Mouse (Mus musculus) lung, embryonic 15.5 days (tissue): ENCODE results near the gene C7. TPM values are rescaled to one million over a fixed set of nuclear protein-coding genes. Genes with fewer than 3 reads are reported as not detected.
"Not testable (repeated sequence)": the region's sequence is repeated elsewhere in the genome, so short reads cannot be mapped to it uniquely, and the experiment has no call there.

Experiments used
- ATAC-seq: fragments of 200-750 bp; cut with Nextera tagmentation; 2 replicates; pipeline ENCODE4 v1.8.0; 2017; ENCODE audit warnings: moderate number of reproducible peaks, borderline replicate concordance; ENCODE audit not compliant: low FRiP score, low TSS enrichment; ENCODE audit errors: extremely low read depth
- H3K27ac ChIP-seq: fragments of 300-500 bp; sonication (generic); 2 replicates; pipeline ENCODE4 v1.5.1; 2015; ENCODE audit warnings: moderate library complexity, mild to moderate bottlenecking, inconsistent platforms
- H3K27me3 ChIP-seq: fragments of 300-500 bp; sonication (generic); 2 replicates; pipeline ENCODE4 v1.6.1; 2015; ENCODE audit warnings: inconsistent platforms
- H3K36me3 ChIP-seq: fragments of 300-500 bp; sonication (generic); 2 replicates; pipeline ENCODE4 v1.6.1; 2015; ENCODE audit warnings: inconsistent platforms
- H3K4me1 ChIP-seq: fragments of 300-500 bp; sonication (generic); 2 replicates; pipeline ENCODE4 v1.6.1; 2015; ENCODE audit warnings: inconsistent platforms
- H3K4me2 ChIP-seq: fragments of 300-500 bp; sonication (generic); 2 replicates; pipeline ENCODE4 v1.6.1; 2015; ENCODE audit warnings: inconsistent platforms, mild to moderate bottlenecking, moderate library complexity
- H3K4me3 ChIP-seq: fragments of 300-500 bp; sonication (generic); 2 replicates; pipeline ENCODE4 v1.5.1; 2015; ENCODE audit warnings: mild to moderate bottlenecking, inconsistent platforms
- H3K9ac ChIP-seq: fragments of 300-500 bp; sonication (generic); 2 replicates; pipeline ENCODE4 v1.6.1; 2015; ENCODE audit warnings: inconsistent platforms
- H3K9me3 ChIP-seq: fragments of 300-500 bp; sonication (generic); 2 replicates; pipeline ENCODE4 v1.6.1; 2016; ENCODE audit warnings: inconsistent platforms
- WGBS: fragments of 180-500 bp; shearing (Covaris S2); methylation state at CpG from one replicate; pipeline ENCODE4 v1.1.7; 2015; 5-methylcytosine and 5-hydroxymethylcytosine counted together
- polyA plus RNA-seq: library from polyadenylated mRNA; unstranded; fragments of >200 nt; fragmentation: Nextera tagmentation; extraction: Ambion mirVana; gene quantifications from 2 replicates; pipeline ENCODE4 v1.2.1, GENCODE M21; 2015

C7 gene
- polyA plus RNA-seq, 1 experiment from 2014 or later = 0.12 TPM

GRCm38 (mm10) chr15:5086162-5086561 is 22.6 kb upstream of the C7 start:
- no peak overlapping the region for H3K27ac ChIP-seq
- H3K4me1 ChIP-seq = no peaks in the 10 kb centered on the region
- no peaks in the 10 kb centered on the region for H3K9me3 ChIP-seq
- WGBS = 18% methylated on average over 2 of the region's 2 CpGs
- no peak overlapping the region for H3K4me3 ChIP-seq
- H3K36me3 ChIP-seq = no peaks in the 10 kb centered on the region
- H3K9ac ChIP-seq = no peak overlapping the region
- no peaks in the 10 kb centered on the region for H3K27me3 ChIP-seq
- no peak for ATAC-seq
- H3K4me2 ChIP-seq = no peak overlapping the region

GRCm38 (mm10) chr15:5081235-5081634 is 17.7 kb upstream of the C7 start:
- Histone ChIP-seq H3K9me3 (no peaks in the 10 kb centered on the region), H3K9ac (no peak overlapping the region), H3K4me1 (no peaks in the 10 kb centered on the region), H3K4me3 (no peak overlapping the region), H3K27ac (no peak overlapping the region), H3K36me3 (no peaks in the 10 kb centered on the region), H3K27me3 (no peaks in the 10 kb centered on the region), H3K4me2 (no peak overlapping the region)
- no peak for ATAC-seq
- WGBS = 57% methylated on average over 1 of the region's 1 CpGs

DNA sequence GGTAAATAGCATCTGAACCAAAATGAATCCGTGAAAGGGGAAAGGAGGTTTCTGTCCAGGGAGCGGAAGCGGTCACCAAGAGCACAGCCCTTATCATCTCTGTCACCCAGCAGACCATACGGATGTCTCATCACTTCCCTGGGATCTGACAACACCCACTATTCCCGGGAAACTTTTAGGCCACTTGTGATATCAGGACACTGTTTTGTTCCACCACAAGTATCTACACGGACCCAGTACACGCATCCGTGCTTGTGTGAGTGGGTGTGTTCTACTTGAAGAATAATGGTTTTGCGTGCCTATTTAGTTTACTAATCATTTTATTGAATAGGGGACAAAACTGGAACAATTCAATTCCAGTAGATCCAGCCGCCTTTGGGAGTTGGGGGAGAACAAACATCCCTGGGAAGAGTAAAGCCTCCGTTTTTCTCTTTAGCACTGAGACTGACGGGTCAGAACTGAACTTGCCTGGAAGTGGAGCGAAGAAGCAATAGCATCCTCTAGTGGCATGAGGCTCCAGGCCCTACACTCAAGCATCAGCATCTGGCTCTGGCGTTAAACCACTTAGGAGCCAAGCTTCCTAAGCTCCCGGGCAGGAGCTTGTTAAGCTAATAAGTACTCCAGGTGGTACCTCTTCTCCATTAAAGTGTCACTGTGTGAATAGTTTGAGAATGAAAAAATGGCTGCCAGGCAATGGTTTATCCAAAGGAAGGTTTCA is 5.4 kb upstream of the C7 start:
- H3K27me3 ChIP-seq = no peaks in the 10 kb centered on the region
- no peak overlapping the region for H3K27ac ChIP-seq
- H3K9ac ChIP-seq = no peak overlapping the region
- no peak overlapping the region for H3K4me2 ChIP-seq
- H3K4me3 ChIP-seq = no peak overlapping the region
- H3K36me3 ChIP-seq = no peaks in the 10 kb centered on the region
- no peak for ATAC-seq
- no peaks in the 10 kb centered on the region for H3K9me3 ChIP-seq
- WGBS = 44% methylated on average over 15 of the region's 15 CpGs
- no peaks in the 10 kb centered on the region for H3K4me1 ChIP-seq

- Histone ChIP-seq H3K4me1 (peaks cover 5% of the 10 kb centered on the region; the same call in 1 of the 2 replicates), H3K36me3 (no peaks in the 10 kb centered on the region), H3K9me3 (no peaks in the 10 kb centered on the region), H3K27ac (no peak overlapping the region), H3K9ac (no peak overlapping the region), H3K27me3 (no peaks in the 10 kb centered on the region), H3K4me2 (no peak overlapping the region), H3K4me3 (no peak overlapping the region)
- ATAC-seq = no peak
- 23% methylated on average over 11 of the region's 11 CpGs for WGBS
Observed at GRCm38 (mm10) chr15:5045560-5046284, 17.8 kb downstream of the C7 start.

GRCm38 (mm10) chr15:5029256-5029655 is 34.3 kb downstream of the C7 start:
- 84% methylated on average over 4 of the region's 4 CpGs for WGBS
- Histone ChIP-seq H3K27me3 (no peaks in the 10 kb centered on the region), H3K9me3 (no peaks in the 10 kb centered on the region), H3K27ac (no peak overlapping the region), H3K4me2 (no peak overlapping the region), H3K4me3 (no peak overlapping the region), H3K4me1 (no peaks in the 10 kb centered on the region), H3K36me3 (no peaks in the 10 kb centered on the region), H3K9ac (no peak overlapping the region)
- ATAC-seq = no peak

GRCm38 (mm10) chr15:5023479-5024265 is 39.9 kb downstream of the C7 start:
- not testable (repeated sequence) for H3K4me3 ChIP-seq, H3K27ac ChIP-seq, H3K4me2 ChIP-seq, H3K36me3 ChIP-seq, H3K9me3 ChIP-seq, ATAC-seq, H3K27me3 ChIP-seq, H3K9ac ChIP-seq, H3K4me1 ChIP-seq
- whole genome bisulfite sequencing = 90% methylated on average over 14 of the region's 14 CpGs

DNA sequence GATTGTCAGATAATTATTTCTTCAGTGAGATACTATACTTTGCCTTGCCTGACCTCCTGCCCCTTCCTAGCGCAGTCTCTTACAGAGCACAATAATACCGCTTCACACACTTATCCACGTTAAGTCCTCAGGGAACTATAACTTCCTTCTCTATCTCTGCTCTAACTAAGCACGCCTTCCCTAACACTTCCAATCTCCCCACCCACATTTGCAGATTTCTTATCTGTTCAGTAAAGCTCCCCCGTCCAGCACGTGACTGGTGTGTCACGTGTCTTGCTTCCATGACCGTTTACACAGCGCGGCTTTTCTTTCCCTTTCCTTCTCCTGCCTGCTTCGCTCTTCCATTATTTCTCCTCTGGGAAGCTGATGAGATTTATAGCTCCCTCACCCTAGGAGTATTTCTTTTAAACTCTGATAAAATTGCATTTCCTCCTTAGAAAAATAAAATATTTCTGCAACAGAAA is 53.9 kb downstream of the C7 start:
- ATAC-seq = no peak
- H3K9ac ChIP-seq = no peak overlapping the region
- H3K27ac ChIP-seq = no peak overlapping the region
- H3K27me3 ChIP-seq = no peaks in the 10 kb centered on the region
- 55% methylated on average over 11 of the region's 11 CpGs for WGBS
- H3K4me1 ChIP-seq = no peaks in the 10 kb centered on the region
- H3K9me3 ChIP-seq = no peaks in the 10 kb centered on the region
- H3K4me2 ChIP-seq = no peak overlapping the region
- no peak overlapping the region for H3K4me3 ChIP-seq
- H3K36me3 ChIP-seq = no peaks in the 10 kb centered on the region

DNA sequence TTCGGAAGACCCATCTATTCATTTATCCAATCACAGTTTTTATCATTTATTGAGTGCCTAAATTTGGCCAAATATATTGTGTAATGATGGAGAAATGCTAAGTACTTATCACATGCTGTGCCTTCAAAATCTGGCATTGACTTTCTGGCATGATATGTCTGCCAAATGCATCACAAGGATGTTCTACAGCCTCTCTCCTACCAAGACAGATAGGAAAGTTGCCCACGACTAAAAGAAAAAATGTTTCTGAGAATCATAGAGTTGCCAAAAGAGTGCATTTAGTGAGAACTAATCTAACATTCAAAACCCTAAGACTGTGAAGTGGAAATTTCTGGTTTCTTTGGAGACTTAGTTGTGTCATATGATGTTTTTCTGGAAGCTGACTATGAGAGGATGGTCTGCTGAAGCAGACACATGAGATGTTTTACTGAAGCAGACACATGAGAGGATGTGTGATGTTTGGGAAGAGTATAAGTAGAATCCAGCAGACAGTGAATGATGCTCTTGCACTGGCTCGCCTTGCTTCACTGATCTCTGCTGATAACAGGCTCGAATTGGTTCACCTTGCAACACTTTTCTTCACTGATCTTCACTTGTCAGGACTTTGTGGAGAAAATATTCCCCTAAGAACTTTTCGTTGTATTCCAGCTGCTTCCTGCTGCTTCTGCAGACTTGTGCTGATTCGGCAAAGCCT is 59.9 kb downstream of the C7 start:
- Histone ChIP-seq H3K27ac (no peak overlapping the region), H3K9me3 (no peaks in the 10 kb centered on the region), H3K4me2 (no peak overlapping the region), H3K36me3 (no peaks in the 10 kb centered on the region), H3K9ac (no peak overlapping the region), H3K4me1 (no peaks in the 10 kb centered on the region), H3K27me3 (no peaks in the 10 kb centered on the region), H3K4me3 (no peak overlapping the region)
- 76% methylated on average over 6 of the region's 6 CpGs for WGBS
- no peak for ATAC-seq

DNA sequence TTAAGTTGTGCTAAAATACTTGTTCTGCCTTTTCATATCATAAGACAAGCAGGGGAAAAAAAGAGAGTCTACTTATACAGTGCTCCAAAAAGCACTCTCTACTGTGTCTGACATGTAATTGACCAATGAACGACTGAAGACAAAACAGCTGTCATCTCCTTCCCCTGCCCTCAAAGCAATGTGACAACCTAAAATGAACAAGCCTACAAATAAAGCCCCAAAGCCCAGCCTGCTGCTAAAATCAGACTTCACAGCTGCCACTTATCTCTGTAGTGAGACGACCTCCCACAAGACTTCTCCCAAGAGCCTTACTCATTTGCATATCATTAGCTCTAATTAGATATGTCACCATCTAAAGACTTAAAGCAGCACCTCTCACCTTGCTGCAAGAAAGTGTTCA is 60.6 kb downstream of the C7 start:
- Histone ChIP-seq H3K36me3 (no peaks in the 10 kb centered on the region), H3K4me1 (no peaks in the 10 kb centered on the region), H3K4me2 (no peak overlapping the region), H3K9me3 (no peaks in the 10 kb centered on the region), H3K27me3 (no peaks in the 10 kb centered on the region), H3K4me3 (no peak overlapping the region), H3K27ac (no peak overlapping the region), H3K9ac (no peak overlapping the region)
- WGBS = 41% methylated on average over 2 of the region's 2 CpGs
- ATAC-seq = no peak

DNA sequence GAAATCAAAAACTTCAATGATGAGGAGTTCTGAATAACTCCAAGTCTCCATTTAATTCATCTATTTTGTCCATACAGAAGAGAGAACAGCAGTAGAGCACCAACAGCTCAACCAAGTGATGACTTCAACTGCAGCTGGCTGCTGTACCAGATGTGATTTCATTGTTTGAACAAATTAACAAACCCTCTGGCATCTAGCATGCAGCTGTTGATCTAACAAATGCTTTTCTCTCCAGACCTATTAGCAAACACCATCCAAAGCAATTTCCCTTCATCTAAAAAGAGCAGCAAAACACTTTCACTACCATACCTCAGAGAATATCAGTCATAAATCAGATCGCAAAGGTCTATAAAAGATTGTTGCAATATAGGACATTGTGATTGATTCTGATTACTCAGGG is 90.2 kb downstream of the C7 start:
- H3K4me3 ChIP-seq = no peak overlapping the region
- no peaks in the 10 kb centered on the region for H3K27me3 ChIP-seq
- no peaks in the 10 kb centered on the region for H3K36me3 ChIP-seq
- no peaks in the 10 kb centered on the region for H3K4me1 ChIP-seq
- no peak overlapping the region for H3K4me2 ChIP-seq
- ATAC-seq = no peak
- WGBS = 85% methylated on average over 1 of the region's 1 CpGs
- H3K9me3 ChIP-seq = no peaks in the 10 kb centered on the region
- no peak overlapping the region for H3K27ac ChIP-seq
- no peak overlapping the region for H3K9ac ChIP-seq
